Mouse (Mus musculus): ENCODE data around the gene Tmem223.

DNA sequence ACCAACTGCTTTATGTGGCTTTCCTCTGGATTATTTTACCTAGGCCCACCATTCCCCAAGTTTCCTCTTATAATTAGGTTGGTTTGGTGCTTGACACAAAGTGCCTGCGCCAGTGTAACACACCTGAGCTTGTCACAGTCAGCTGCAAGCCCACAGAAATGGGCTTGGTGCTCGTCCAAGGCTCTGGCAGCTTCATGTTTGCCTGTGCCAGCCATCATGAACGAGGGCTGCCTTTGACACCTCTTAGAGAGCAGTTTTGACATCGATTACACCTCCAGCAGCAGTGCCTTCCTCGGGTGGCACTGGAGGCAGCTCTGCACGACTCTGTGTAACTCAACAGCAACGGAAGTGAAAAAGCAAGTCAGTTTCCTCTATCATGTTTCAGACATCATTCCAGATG, 19.4 kb downstream of the Tmem223 start:
- TF ChIP-seq GATA1 (IDR thresholded peaks at IDR 0.05; ENCODE audit: low read depth, low read length) (no peak), CTCF (IDR thresholded peaks at IDR 0.05 in 2 of 3, conservative IDR thresholded peaks at IDR 0.05 in 1 of 3; ENCODE audit: control insufficient read depth in 1 of 3, insufficient read depth in 1 of 3, low read depth in 2 of 3, low read length in 3 of 3, poor library complexity in 1 of 3, severe bottlenecking in 1 of 3) (no peak), POLR2A (IDR thresholded peaks at IDR 0.05; ENCODE audit: control insufficient read depth in 1 of 2, insufficient read depth in 1 of 2, low read depth in 1 of 2, low read length in 2 of 2, poor library complexity in 1 of 2) (no peak), EP300 (IDR thresholded peaks at IDR 0.05; ENCODE audit: low read depth in 1 of 2, low read length in 2 of 2) (no peak), ZMIZ1 (IDR thresholded peaks at IDR 0.05; ENCODE audit: low read depth, low read length) (no peak), KAT2A (conservative IDR thresholded peaks at IDR 0.05; ENCODE audit: low read depth, low read length) (no peak), USF1 (IDR thresholded peaks at IDR 0.05; ENCODE audit: low read depth, low read length) (no peak), SMC3 (IDR thresholded peaks at IDR 0.05; ENCODE audit: low read depth, low read length) (no peak), ELF1 (IDR thresholded peaks at IDR 0.05; ENCODE audit: low read depth, low read length) (no peak), ETS1 (IDR thresholded peaks at IDR 0.05; ENCODE audit: low read depth, low read length) (no peak), MXI1 (IDR thresholded peaks at IDR 0.05; ENCODE audit: low read depth, low read length) (no peak), E2F4 (IDR thresholded peaks at IDR 0.05; ENCODE audit: borderline replicate concordance, low read depth, low read length) (no peak)

Data from MEL (cell line).